Mouse (Mus musculus) T-helper 2 cell (primary cell): ENCODE measurements around the gene Odf3l2.

ENCODE experiments used
- in situ Hi-C: fragments of 300-600 bp; cut with MboI, MseI; formaldehyde crosslinking; loops from one replicate; pipeline ENCODE4 v1.15.1; 2025; ENCODE audit warnings: high pct_unique_total_duplicates

The Odf3l2 gene

GRCm38 (mm10) chr10:79590702-79591101 is 54.8 kb downstream of the Odf3l2 start:
- in situ Hi-C loops, result loop anchor here (5.0 kb wide), 1 partner anchor 57 kb away; the partner anchor contains the start of gene Odf3l2
